Comparison of ENCODE assay signal across 12 mouse cellular contexts in genomic region chr3:7943646-7944381, GRCm38 (mm10).
DNase-seq lines count a peak whose midpoint lies in the region; ATAC-seq and TF ChIP-seq lines count a peak whose summit lies in the region.
"Had no signal": no experiment of that assay in that cellular context is flagged by ENCODE, and none has a peak within 500 bp of the region (broad histone marks: within the 10 kb centered on the region; RNA-seq: fewer than 3 reads in every experiment).

No protein-coding gene starts in this region.

- peak; percentile 1 for DNase-seq in hindbrain, embryonic 11.5 days (ENCODE audit: low spot score)
- no peak for DNase-seq in hindbrain, embryonic 10.5 days (ENCODE audit: low spot score)
- peak; percentile 4 for DNase-seq in brain, adult 2 months (ENCODE audit: low read depth, low spot score)
- DNase-seq in limb, embryonic 14.5 days (ENCODE audit: low spot score), result peak; percentile 68
- no peak for DNase-seq in gastrocnemius, postnatal 4 days (ENCODE audit: low spot score in 2 of 2)
- no peak for DNase-seq in left cerebral cortex, postnatal 36 days (ENCODE audit: low spot score in 2 of 2)
- no peak for DNase-seq in urinary bladder, postnatal 36 days (ENCODE audit: low spot score in 2 of 2)
- DNase-seq: lung, embryonic 14.5 days; thymus, postnatal 4 days had no signal

- H3K4me3 ChIP-seq in hindbrain, embryonic 11.5 days (ENCODE audit: low read depth, low read length), result no peak overlapping the region
- H3K4me3 ChIP-seq in hindbrain, embryonic 10.5 days, result no peak overlapping the region
- no peak overlapping the region for H3K4me3 ChIP-seq in embryonic facial prominence, embryonic 15.5 days (replicated peaks)
- H3K4me3 ChIP-seq in limb, embryonic 14.5 days (replicated peaks; ENCODE audit: low read length), result no peak overlapping the region
- H3K4me3 ChIP-seq: midbrain, embryonic 12.5 days had no signal

- H3K36me3 ChIP-seq in hindbrain, embryonic 11.5 days (ENCODE audit: control insufficient read depth, insufficient read depth, low read length), result no peaks in the 10 kb centered on the region
- no peaks in the 10 kb centered on the region for H3K36me3 ChIP-seq in hindbrain, embryonic 10.5 days
- H3K36me3 ChIP-seq in embryonic facial prominence, embryonic 15.5 days, result no peaks in the 10 kb centered on the region
- no peaks in the 10 kb centered on the region for H3K36me3 ChIP-seq in limb, embryonic 14.5 days (ENCODE audit: control insufficient read depth, insufficient read depth, low read length)
- H3K36me3 ChIP-seq: midbrain, embryonic 12.5 days had no signal

- no peak overlapping the region for H3K4me2 ChIP-seq in hindbrain, embryonic 11.5 days (replicated peaks; ENCODE audit: low read depth, low read length)
- H3K4me2 ChIP-seq in embryonic facial prominence, embryonic 15.5 days (replicated peaks), result no peak overlapping the region
- H3K4me2 ChIP-seq in limb, embryonic 14.5 days (replicated peaks; ENCODE audit: low read depth, low read length, severe bottlenecking), result no peak overlapping the region; the same call in 1 of the 2 replicates
- H3K4me2 ChIP-seq: lung, embryonic 14.5 days; midbrain, embryonic 12.5 days had no signal

- H3K27me3 ChIP-seq in hindbrain, embryonic 11.5 days (ENCODE audit: control insufficient read depth, insufficient read depth, low read length), result no peaks in the 10 kb centered on the region
- H3K27me3 ChIP-seq in hindbrain, embryonic 10.5 days (ENCODE audit: insufficient read depth, poor library complexity, severe bottlenecking), result no peaks in the 10 kb centered on the region
- no peaks in the 10 kb centered on the region for H3K27me3 ChIP-seq in embryonic facial prominence, embryonic 15.5 days
- no peaks in the 10 kb centered on the region for H3K27me3 ChIP-seq in limb, embryonic 14.5 days (ENCODE audit: control insufficient read depth, insufficient read depth, low read length)
- H3K27me3 ChIP-seq: midbrain, embryonic 12.5 days had no signal

- TF ChIP-seq POLR2A in limb, embryonic 14.5 days (IDR thresholded peaks at IDR 0.05; ENCODE audit: borderline replicate concordance, extremely low read depth, insufficient read depth, insufficient read length), result no peak

- no peaks in the 10 kb centered on the region for H3K9me3 ChIP-seq in hindbrain, embryonic 11.5 days (ENCODE audit: control insufficient read depth, low read length)
- H3K9me3 ChIP-seq in hindbrain, embryonic 10.5 days, result no peaks in the 10 kb centered on the region
- H3K9me3 ChIP-seq in embryonic facial prominence, embryonic 15.5 days (replicated peaks), result no peaks in the 10 kb centered on the region
- H3K9me3 ChIP-seq in limb, embryonic 14.5 days (ENCODE audit: control insufficient read depth, low read length), result no peaks in the 10 kb centered on the region
- H3K9me3 ChIP-seq: midbrain, embryonic 12.5 days had no signal

- H3K27ac ChIP-seq in hindbrain, embryonic 11.5 days (ENCODE audit: low read depth, low read length), result no peak overlapping the region
- no peak overlapping the region for H3K27ac ChIP-seq in hindbrain, embryonic 10.5 days
- H3K27ac ChIP-seq in embryonic facial prominence, embryonic 15.5 days (replicated peaks), result no peak overlapping the region
- H3K27ac ChIP-seq in limb, embryonic 14.5 days (replicated peaks; ENCODE audit: low read depth, low read length), result no peak overlapping the region
- H3K27ac ChIP-seq: midbrain, embryonic 12.5 days; stomach, postnatal 0 days had no signal

- intact Hi-C loops in left cerebral cortex, postnatal 36 days (cut with DNase I), result no loop called here

- H3K9ac ChIP-seq in hindbrain, embryonic 11.5 days (ENCODE audit: low read depth, low read length), result no peak overlapping the region
- no peak overlapping the region for H3K9ac ChIP-seq in embryonic facial prominence, embryonic 15.5 days
- no peak overlapping the region for H3K9ac ChIP-seq in limb, embryonic 14.5 days (ENCODE audit: low read depth, low read length, severe bottlenecking)
- H3K9ac ChIP-seq: lung, embryonic 14.5 days; midbrain, embryonic 12.5 days had no signal

- H3K4me1 ChIP-seq in hindbrain, embryonic 11.5 days (replicated peaks; ENCODE audit: control insufficient read depth, insufficient read depth, low read length), result no peaks in the 10 kb centered on the region
- H3K4me1 ChIP-seq in hindbrain, embryonic 10.5 days (replicated peaks), result no peaks in the 10 kb centered on the region
- H3K4me1 ChIP-seq in embryonic facial prominence, embryonic 15.5 days, result no peaks in the 10 kb centered on the region
- H3K4me1 ChIP-seq in limb, embryonic 14.5 days (ENCODE audit: control insufficient read depth, insufficient read depth, low read length), result peaks cover 5% of the 10 kb centered on the region; the same call in 1 of the 2 replicates
- H3K4me1 ChIP-seq: midbrain, embryonic 12.5 days had no signal

- 71% methylated on average over 8 of the region's 8 CpGs for WGBS in hindbrain, embryonic 11.5 days
- WGBS in hindbrain, embryonic 10.5 days, result 66% methylated on average over 8 of the region's 8 CpGs
- 26% methylated on average over 8 of the region's 8 CpGs for WGBS in embryonic facial prominence, embryonic 15.5 days
- WGBS in limb, embryonic 14.5 days, result 3% methylated on average over 8 of the region's 8 CpGs

- no peak for ATAC-seq in hindbrain, embryonic 11.5 days (ENCODE audit: low FRiP score)
- ATAC-seq in embryonic facial prominence, embryonic 15.5 days (ENCODE audit: insufficient number of reproducible peaks, low FRiP score, low TSS enrichment, low read depth), result peak; percentile 82; the same call in 1 of the 2 replicates
- peak; percentile 93 for ATAC-seq in limb, embryonic 14.5 days (ENCODE audit: low FRiP score, low read depth)

Comparison
In these comparisons a context has a peak if more than half of its experiments do, and no peak if none do; other contexts are left out.
1. DNase-seq: peak in hindbrain, embryonic 11.5 days (single experiment), brain, adult 2 months (single experiment) and limb, embryonic 14.5 days (single experiment); none in hindbrain, embryonic 10.5 days (single experiment), gastrocnemius, postnatal 4 days (0 of 2), left cerebral cortex, postnatal 36 days (0 of 2) and urinary bladder, postnatal 36 days (0 of 2).